Mouse (Mus musculus): ENCODE measurements around the gene Adam15.

The Adam15 gene

DNA sequence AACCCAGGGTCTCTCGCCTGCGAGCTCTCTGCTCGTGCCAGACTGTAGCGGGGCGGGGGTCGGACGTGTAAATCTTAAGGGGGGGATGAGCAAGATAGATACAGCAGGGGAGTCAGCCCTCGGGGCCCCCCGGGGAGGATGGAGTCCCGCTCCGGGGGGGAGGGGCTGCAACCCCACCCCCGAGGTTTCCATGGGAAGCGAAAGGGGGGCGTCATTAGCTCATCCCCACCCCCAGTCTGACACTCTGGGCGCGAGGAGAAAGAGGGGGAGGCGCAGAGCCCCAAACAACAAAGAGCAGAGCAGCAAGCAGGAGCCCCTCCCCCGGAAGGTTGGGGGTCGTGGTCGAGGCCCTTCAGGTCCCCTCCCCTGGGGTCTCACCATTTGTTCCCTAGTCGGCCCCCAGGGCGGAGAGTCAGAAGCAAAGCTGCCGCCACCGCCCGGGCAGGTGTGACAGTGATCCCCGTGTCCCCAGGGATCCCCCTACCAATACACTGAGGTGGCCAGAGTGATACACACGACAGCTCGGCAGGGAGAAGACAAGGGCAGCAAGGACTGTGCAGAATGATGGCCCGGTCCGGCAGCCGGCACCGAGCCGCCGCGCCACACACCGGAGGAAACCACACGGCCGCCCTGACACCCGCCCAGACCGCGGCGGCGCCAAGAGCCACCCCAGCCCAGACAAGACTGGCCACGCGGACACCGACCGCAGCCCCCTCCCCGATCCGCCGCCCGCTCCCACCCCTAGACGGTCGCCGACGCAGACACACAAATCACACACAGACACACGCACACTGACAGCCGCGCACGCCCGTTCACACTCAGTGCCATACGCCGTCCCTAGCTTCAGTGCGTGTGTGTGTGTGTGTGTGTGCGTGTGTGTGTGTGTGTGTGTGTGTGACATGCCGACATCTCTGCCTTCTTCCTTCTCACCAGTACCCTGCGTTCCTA is 28.3 kb downstream of the Adam15 start:
- DNase-seq: peak; percentile 56 to 57

DNA sequence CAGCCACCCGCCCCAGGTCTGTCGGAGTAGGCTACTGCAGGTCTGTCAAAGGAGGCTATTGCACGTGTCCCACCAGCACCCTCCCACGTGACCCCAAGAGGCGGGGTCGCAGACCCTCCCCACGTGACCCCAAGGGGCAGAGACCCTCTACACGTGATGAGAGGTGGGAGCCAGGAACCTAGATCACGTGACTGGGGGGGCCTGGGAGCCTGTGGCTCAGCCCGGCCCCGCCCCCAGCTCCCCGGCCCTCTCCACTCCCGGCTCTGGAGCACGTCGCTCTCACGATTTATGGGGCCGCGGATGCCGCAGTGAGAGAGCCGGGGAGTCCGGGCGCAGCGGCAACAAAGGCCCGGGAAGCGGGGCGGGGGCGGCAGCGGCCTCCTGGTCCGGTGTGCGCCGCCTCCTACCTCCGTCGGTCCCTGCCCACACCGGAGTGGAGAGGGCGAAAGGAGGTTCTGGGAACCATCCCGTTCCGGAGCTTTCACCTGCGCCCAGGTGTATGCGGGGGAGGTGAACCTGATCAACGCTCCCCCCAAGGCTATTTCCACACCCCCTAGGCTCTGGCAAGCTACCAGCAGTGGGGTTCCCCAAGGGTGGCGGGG is 29.1 kb downstream of the Adam15 start:
- peak; percentile 29 to 32 for DNase-seq

DNA sequence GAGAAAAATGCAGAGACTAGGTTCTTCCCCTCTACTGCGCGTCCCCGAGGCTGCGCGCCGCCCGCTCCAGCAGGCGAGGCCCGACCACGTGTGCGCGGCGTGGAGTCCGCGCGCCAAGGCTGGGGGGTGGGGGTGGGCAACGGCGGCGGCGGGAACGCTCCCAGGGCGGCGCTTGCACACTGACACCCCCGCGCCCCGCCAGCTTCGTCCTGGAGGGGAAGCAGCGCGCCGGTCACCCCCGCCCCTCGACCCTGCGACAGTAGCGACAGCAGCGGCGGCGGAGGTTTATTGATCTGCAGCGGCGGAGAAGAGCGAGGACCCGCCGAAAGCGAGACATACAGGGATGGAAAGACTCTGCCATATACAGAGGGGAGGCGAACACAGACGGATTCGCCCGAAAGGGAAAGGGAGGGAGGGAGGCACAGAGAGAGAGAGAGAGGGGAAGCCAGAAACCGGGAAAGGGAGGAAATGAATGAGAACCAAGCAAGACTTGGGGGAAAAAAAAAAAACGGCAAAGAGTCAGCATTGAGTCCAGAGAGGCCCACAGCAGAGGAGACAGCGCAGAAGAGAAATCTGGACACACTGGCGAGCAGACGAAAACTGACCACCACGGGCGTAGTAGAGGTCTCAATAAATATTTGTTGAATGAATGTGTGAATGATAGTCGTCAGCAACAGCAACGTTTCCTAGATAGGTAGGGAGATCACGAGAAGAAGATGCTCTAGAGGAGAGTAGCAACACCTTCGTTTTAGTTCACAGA is 30.0 kb downstream of the Adam15 start:
- DNase-seq: peak; percentile 43 to 45

DNA sequence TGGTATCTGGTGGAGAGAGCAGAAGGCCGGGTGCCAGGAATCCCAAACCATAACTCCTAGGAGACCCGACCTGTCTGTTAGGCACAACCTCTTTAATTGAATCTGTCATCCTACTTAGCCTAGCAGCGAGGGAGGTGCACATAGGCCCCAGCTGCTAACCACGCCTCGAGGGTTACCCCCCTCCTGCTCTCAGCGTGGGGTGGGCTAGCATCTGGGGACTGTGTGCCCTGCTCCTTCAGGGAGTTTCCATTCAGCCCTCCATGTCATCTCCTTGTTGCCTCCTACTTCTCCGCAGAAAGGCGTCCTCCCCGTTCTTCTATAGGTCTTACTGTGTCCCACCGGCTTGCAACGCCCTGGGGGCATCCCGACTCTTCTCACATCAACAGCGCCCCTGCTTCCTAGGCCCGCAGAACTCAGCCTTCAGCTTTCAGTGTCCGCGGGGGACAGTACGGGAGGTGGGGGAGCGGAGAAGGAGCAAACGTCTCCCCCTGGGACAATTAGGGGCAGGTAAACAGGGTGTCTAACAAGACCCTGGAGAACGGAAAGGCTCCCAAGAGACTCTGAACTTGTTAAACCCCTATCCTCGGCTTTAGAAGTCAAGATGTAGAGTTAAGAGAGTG is 30.7 kb downstream of the Adam15 start:
- peak in 1 of 2 experiments; percentile 17 for DNase-seq

GRCm38 (mm10) chr3:89318316-89318715 is 31.5 kb downstream of the Adam15 start:
- no peak for DNase-seq

GRCm38 (mm10) chr3:89317246-89317645 is 32.5 kb downstream of the Adam15 start:
- no peak for DNase-seq

GRCm38 (mm10) chr3:89316833-89317232 is 33.0 kb downstream of the Adam15 start:
- DNase-seq: peak; percentile 71 to 77

DNA sequence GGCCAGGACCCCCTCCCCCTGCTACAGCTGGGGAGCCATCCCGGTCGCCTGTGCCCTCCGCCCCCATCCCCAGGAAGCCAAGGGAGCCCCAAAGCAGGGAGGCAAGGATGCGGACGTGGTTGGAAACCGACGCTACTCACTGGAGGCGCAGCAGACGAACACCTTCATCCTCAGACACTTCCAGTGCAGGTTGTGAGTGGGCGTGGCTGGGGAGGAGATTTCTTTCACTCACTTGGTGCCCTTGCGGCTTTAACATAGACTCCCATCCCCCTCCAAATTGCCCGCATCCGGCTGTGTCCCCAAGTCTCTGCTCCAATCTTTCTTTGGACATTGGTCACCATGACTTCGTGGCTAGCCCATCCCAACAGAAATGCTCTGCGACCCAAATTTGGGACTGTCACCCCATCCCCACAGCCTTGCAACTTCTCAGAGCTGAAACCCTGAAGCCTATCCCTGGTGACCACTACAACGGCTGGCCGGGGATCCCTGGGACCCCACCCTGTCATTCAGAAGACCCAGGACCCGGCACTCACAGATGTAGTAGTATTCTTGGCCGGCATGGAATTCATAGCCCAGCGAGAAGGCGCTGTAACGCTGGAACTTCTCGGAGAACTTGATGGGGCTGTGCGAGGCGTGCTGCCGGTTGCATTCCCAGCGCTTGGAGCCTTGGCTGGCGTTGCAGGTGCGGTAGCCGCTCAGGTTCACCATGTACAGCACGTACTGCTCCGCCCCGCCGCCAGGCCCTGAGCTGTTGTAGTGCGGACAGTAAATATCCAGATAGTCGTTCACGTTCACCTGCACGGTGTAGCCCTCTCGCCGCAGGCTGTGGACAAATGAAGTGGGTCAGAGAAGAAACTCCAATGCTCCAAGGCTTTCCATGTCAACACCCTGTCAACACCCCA is 33.6 kb downstream of the Adam15 start:
- peak; percentile 21 to 23 for DNase-seq

DNA sequence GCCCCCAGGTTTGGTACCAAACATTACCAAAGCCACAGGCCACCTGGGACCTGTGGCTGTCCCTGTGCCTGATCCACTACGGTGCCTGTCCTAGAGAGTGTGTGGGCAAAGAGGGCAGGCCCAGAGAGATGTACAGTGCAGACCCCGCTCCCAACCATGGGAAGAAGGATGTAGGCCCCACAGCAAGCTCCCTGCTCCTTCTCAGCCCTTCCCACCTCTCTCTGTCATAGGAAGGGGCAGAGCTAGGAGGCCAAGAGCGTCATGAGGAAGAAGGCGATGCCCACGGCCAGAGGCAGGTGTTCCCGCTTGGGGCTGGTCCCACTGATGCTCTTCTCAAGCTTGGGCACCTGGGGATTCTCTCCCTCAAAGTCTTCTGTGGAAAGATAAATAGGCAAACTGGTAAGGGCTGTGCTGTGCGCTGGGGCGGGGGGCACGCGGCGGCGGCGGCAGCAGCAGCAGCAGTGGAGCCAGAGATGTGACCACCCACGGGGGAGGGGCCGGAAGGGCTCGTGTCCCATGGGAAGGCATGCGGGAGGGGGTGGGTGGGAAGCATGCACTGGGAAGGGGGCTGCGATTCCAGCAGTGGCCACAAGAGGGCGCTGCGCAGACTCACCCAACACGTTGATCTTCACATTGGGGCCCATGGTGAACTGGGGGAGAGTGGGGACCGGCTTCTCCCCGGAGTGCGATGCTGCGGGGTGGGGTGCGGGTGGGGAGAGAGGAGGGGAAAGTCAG is 34.4 kb downstream of the Adam15 start:
- peak; percentile 79 for DNase-seq

DNA sequence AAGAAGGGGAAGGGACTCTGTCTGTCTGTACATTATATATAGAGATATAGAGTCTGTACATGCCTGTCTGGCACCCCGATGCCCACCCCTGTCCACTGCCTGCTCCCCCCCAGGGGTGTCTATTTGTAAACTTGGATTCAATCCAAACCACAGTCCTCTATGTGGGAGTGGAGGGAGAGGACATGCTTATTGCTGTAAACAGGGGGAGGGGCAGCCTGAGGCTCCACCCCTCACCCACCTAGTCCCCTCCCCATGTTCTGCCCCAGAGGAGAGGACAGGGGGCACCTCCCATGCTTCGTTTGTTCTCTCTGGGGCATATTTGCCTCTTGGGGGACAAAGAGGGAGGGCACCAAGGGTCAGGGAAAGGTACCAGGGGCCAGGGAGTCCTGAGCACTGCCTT is 35.0 kb downstream of the Adam15 start:
- DNase-seq: no peak

GRCm38 (mm10) chr3:89314340-89314739 is 35.5 kb downstream of the Adam15 start:
- DNase-seq: no peak

DNA sequence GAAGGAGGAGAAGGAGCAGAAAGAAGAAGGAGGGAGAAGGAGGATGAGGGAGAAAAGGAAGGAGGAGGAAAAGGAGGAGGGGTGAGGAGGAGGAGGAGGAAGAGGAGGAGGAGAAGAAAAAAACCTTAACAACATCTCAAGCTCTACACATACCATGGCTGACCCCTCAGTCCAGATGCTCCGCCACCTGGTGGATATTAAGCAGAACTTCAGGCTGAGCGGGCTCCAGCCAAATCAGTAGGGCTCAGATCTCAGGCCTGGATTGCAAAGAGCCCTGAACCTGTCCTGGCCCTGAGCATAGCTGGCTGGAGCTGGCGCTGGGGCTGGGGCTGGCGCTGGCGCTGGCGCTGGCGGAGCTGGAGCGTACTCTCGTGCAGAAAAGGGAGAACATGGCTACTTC is 41.7 kb downstream of the Adam15 start:
- DNase-seq: peak; percentile 71 to 73

- DNase-seq: no peak
Observed at GRCm38 (mm10) chr3:89305551-89306325, 44.1 kb downstream of the Adam15 start.

DNA sequence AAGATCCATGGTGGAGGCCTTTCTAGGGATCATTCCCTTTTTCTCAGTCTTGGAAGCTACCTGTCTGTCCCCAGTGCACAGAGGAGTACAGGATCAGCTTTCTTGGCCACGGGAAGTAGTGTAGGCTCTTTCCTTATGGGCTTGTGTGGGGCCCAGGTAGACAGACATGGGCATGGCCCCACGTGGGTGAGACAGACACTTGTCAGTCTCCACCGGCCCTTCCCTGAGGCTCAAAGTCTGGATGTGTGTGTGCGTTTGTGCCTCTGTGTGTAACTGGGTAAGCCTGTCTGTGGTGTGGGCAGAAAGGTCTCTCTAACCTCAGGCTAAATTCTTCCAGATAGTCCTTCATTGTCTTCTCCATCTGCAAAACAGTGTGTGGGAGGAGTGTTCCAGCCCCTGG is 44.7 kb downstream of the Adam15 start:
- no peak for DNase-seq

GRCm38 (mm10) chr3:89304440-89304839 is 45.4 kb downstream of the Adam15 start:
- DNase-seq: no peak

GRCm38 (mm10) chr3:89300514-89300913 is 49.3 kb downstream of the Adam15 start:
- no peak for DNase-seq

DNA sequence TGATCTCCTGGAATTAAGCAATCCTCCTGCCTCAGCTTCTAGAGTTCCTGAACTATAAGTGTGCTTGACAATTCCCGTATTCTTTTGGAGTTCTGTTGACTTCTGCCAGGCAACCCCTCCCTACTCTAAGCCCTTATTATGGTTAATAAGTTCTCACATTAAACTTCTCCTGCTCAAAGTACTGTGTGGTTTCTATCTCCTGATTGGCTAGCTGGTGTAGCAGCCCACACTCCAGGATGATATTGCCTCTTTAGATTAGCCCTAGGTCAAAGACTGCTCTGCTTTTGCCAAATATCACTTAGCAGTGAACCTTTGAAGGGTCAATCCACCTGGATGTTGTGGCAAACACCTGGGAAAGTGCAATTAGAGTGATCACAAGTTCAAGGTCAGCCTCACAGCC is 49.7 kb downstream of the Adam15 start:
- DNase-seq: no peak

DNA sequence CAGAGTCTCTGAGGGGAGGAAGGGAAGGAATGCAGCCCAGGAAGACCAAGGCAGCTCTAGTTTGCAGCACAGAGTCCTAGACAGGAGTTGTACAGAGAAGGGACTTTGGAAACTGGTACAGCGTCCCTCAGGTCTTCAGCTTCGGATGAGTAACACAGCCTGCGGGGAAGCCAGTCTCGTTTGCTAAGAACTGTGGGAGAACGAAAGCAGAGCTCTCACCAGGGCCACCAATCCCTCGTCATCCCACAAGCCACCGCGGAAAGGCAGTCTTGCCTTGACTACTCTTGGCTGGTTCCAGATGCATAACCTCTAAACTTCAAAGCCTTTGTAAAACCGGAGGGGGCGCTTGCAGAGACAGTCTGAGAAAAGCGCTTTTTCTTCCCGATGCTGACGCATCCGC is 50.3 kb downstream of the Adam15 start:
- DNase-seq: peak; percentile 32 to 37

GRCm38 (mm10) chr3:89298908-89299307 is 50.9 kb downstream of the Adam15 start:
- DNase-seq: no peak

DNA sequence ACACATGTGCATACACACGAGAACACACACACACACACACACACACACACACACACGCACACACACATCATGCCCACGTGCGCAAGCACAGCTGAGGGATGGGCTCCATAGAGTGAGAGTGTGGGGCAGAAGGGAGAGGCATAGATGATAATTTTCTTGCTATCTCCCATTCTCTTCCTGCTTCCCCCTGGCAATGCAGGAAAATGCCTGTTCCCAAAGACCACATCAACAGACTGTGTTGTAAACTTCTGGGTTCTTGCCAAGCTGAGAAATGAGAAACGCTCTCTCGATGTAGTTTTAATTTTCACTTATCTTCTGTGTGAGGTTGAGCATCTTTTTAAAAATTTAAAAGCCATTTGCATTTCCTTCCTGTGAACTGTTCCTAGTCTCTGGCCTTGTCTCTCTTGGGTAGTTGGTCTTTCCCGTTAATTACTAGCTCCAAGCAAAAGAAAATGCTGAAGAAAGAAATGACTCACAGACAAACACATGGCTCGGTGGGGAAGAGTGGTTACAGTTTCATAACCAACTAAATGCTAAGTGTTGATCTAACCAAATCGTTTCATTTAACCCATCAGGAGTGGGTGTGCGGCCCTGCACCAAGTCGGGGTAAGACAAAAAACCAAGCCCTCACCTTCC is 52.9 kb downstream of the Adam15 start:
- no peak for DNase-seq
